Mouse (Mus musculus): ENCODE data around the gene Yju2. TPM values are rescaled to one million over a fixed set of nuclear protein-coding genes. Genes with fewer than 3 reads are reported as not detected.

The Yju2 gene
- total and polyA plus RNA-seq, 2 experiments from 2014 or later = 6.8 to 16.7 TPM

DNA sequence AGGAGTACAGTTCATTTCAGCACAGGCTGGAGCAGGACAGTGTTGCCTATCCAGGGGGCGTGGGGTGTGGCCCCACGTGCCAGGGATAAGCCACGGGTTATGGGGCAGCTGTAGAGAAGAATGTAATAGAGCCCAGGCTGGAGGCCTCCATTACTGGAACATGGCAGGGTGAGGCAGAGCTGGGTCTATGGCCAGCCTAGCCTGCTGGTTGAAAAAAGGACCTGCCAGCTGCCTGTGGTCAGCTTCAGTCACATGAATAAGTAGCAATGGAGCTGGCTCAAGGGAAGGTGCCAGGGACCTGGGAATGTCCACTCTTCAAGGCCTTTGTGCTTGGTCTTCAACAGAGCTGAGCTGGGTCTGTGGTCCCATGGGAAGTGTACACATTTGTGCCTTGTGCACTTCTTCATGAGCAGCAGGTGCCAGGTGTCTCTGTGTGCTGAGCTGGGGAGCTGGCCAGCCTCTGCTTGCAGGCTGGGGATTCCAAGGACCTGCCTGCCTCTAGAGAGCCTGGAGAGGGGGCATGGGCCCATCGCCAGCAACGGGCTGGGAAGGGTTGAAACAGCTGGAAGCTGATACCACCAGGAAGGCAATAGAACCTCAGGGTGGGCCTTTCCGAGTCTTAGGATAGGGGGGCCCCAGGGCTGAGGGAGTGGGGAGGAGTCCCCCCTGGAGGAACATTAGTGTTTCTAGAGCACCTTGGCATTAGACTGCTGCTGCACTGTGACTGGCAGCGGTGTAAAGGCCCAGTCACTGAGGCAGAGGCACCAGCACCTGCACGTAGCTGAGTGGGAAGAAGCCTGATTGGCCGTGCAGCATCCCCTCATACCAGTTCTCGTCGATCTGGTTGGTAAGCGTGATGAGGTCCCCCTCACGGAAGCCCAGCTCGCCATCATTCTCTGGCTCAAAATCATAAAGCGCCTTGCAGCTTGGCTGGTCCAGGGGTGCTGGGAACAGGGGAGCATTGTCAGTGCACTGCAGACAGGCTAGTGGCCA lies 58.2 kb downstream of the Yju2 start:
- Histone ChIP-seq H3K36me3 (ENCODE audit: insufficient read depth, low read length) (peaks cover 52% of the 10 kb centered on the region), H3K27me3 (ENCODE audit: insufficient read depth, low read length) (no peaks in the 10 kb centered on the region), H3K4me2 (ENCODE audit: low read depth, low read length) (no peak overlapping the region), H3K9me3 (ENCODE audit: low read length) (no peaks in the 10 kb centered on the region), H3K27ac (peak overlapping the region; percentile 64; the same call in 1 of the 2 replicates), H3K9ac (replicated peaks; ENCODE audit: low read length) (no peak overlapping the region), H3K4me3 (ENCODE audit: low read length) (no peak overlapping the region), H3K4me1 (ENCODE audit: insufficient read depth, low read length) (peaks cover 3% of the 10 kb centered on the region; the same call in 1 of the 2 replicates)
- WGBS = 75% methylated on average over 15 of the region's 15 CpGs
- no peak for TF ChIP-seq CTCF (IDR thresholded peaks at IDR 0.05; ENCODE audit: low read depth)
- DNase-seq (ENCODE audit: low spot score) (no peak), ATAC-seq (no peak)

DNA sequence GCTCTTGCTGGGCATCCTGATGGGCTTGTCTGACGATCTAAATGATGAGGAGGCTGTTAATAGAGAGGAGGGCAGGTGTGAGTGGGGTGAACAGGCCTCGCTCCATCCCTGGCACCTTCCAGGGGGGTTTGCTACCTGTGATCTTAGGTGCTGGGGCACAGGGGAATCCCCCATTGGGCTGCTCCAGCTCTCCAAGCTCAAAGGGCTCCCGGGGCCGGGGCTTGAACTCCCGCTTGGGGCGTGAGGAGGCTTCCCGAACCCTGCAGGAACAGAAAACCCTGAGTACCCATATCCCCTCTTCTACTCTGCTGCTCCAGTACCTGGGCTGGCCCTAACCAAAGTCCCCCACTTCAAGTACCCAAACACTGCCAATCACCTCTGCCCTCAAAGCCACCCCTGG lies 58.9 kb downstream of the Yju2 start:
- 85% methylated on average over 7 of the region's 7 CpGs for WGBS
- no peak for ATAC-seq
- H3K27ac ChIP-seq = peak overlapping the region; percentile 64

More for the DNA sequence above, 58.9 kb downstream of the Yju2 start:
- Histone ChIP-seq H3K27me3 (ENCODE audit: insufficient read depth, low read length) (no peaks in the 10 kb centered on the region), H3K36me3 (ENCODE audit: insufficient read depth, low read length) (peaks cover 52% of the 10 kb centered on the region), H3K9me3 (ENCODE audit: low read length) (no peaks in the 10 kb centered on the region), H3K9ac (replicated peaks; ENCODE audit: low read length) (no peak overlapping the region), H3K4me1 (ENCODE audit: insufficient read depth, low read length) (peaks cover 3% of the 10 kb centered on the region; the same call in 1 of the 2 replicates), H3K4me3 (ENCODE audit: low read length) (no peak overlapping the region), H3K4me2 (ENCODE audit: low read depth, low read length) (no peak overlapping the region)
- DNase-seq (ENCODE audit: low spot score) = no peak
- no peak for TF ChIP-seq CTCF (IDR thresholded peaks at IDR 0.05; ENCODE audit: low read depth)

Other genes with a start within 250 kb of the Yju2 start
- 7.8 and 10.8 TPM in 2 replicates for gene Pot1b, start 246.5 kb upstream of the Yju2 start, total RNA-seq (2014; rRNA removed)
- 2.4 and 2.7 TPM in 2 replicates for gene Pot1b, start 246.5 kb upstream of the Yju2 start, polyA plus RNA-seq (2015; fragmentation: Nextera tagmentation; extraction: Ambion mirVana)
- gene Adgre4, start 209.1 kb upstream of the Yju2 start, total RNA-seq (2014; rRNA removed) = 0.16 TPM in 1 of 2 replicates, not detected in the other
- gene Adgre4, start 209.1 kb upstream of the Yju2 start, polyA plus RNA-seq (2015; fragmentation: Nextera tagmentation; extraction: Ambion mirVana) = 0.15 and 0.19 TPM in 2 replicates
- 3.6 and 5.1 TPM in 2 replicates for gene Zfp119a, start 80.2 kb upstream of the Yju2 start, total RNA-seq (2014; rRNA removed)
- gene Zfp119a, start 80.2 kb upstream of the Yju2 start, polyA plus RNA-seq (2015; fragmentation: Nextera tagmentation; extraction: Ambion mirVana) = 6.4 and 7.4 TPM in 2 replicates
- 4.8 and 8.8 TPM in 2 replicates for gene Zfp959, start 67.0 kb upstream of the Yju2 start, total RNA-seq (2014; rRNA removed)
- 7.5 and 8.9 TPM in 2 replicates for gene Zfp959, start 67.0 kb upstream of the Yju2 start, polyA plus RNA-seq (2015; fragmentation: Nextera tagmentation; extraction: Ambion mirVana)
- gene Zfp119b, start 9.6 kb upstream of the Yju2 start, total RNA-seq (2014; rRNA removed) = 1.8 and 4.3 TPM in 2 replicates
- gene Zfp119b, start 9.6 kb upstream of the Yju2 start, polyA plus RNA-seq (2015; fragmentation: Nextera tagmentation; extraction: Ambion mirVana) = 5.6 and 6.8 TPM in 2 replicates
- 0.61 and 3.8 TPM in 2 replicates for gene Ebi3, start 6.5 kb upstream of the Yju2 start, total RNA-seq (2014; rRNA removed)
- gene Ebi3, start 6.5 kb upstream of the Yju2 start, polyA plus RNA-seq (2015; fragmentation: Nextera tagmentation; extraction: Ambion mirVana) = 5.2 and 7.3 TPM in 2 replicates
- 233 and 250 TPM in 2 replicates for gene Shd, start 11.4 kb downstream of the Yju2 start, total RNA-seq (2014; rRNA removed)
- gene Shd, start 11.4 kb downstream of the Yju2 start, polyA plus RNA-seq (2015; fragmentation: Nextera tagmentation; extraction: Ambion mirVana) = 150 and 152 TPM in 2 replicates
- gene Fsd1, start 27.4 kb downstream of the Yju2 start, total RNA-seq (2014; rRNA removed) = 136 and 140 TPM in 2 replicates
- gene Fsd1, start 27.4 kb downstream of the Yju2 start, polyA plus RNA-seq (2015; fragmentation: Nextera tagmentation; extraction: Ambion mirVana) = 178 and 193 TPM in 2 replicates
- 5.4 and 5.9 TPM in 2 replicates for gene Stap2, start 46.5 kb downstream of the Yju2 start, total RNA-seq (2014; rRNA removed)
- 4.3 and 4.6 TPM in 2 replicates for gene Stap2, start 46.5 kb downstream of the Yju2 start, polyA plus RNA-seq (2015; fragmentation: Nextera tagmentation; extraction: Ambion mirVana)
- gene Mpnd, start 46.6 kb downstream of the Yju2 start, total RNA-seq (2014; rRNA removed) = 185 and 186 TPM in 2 replicates
- gene Mpnd, start 46.6 kb downstream of the Yju2 start, polyA plus RNA-seq (2015; fragmentation: Nextera tagmentation; extraction: Ambion mirVana) = 106 and 107 TPM in 2 replicates
- gene Sh3gl1, start 77.5 kb downstream of the Yju2 start, total RNA-seq (2014; rRNA removed) = 76.0 and 79.5 TPM in 2 replicates
- gene Sh3gl1, start 77.5 kb downstream of the Yju2 start, polyA plus RNA-seq (2015; fragmentation: Nextera tagmentation; extraction: Ambion mirVana) = 84.5 and 87.6 TPM in 2 replicates
- 5.8 and 6.1 TPM in 2 replicates for gene Chaf1a, start 81.3 kb downstream of the Yju2 start, total RNA-seq (2014; rRNA removed)
- 4.5 and 5.3 TPM in 2 replicates for gene Chaf1a, start 81.3 kb downstream of the Yju2 start, polyA plus RNA-seq (2015; fragmentation: Nextera tagmentation; extraction: Ambion mirVana)
- 92.0 and 111 TPM in 2 replicates for gene Ubxn6, start 115.9 kb downstream of the Yju2 start, total RNA-seq (2014; rRNA removed)
- gene Ubxn6, start 115.9 kb downstream of the Yju2 start, polyA plus RNA-seq (2015; fragmentation: Nextera tagmentation; extraction: Ambion mirVana) = 75.2 and 77.7 TPM in 2 replicates
- gene Hdgfl2, start 120.5 kb downstream of the Yju2 start, total RNA-seq (2014; rRNA removed) = 57.5 and 70.0 TPM in 2 replicates
- 109 and 119 TPM in 2 replicates for gene Hdgfl2, start 120.5 kb downstream of the Yju2 start, polyA plus RNA-seq (2015; fragmentation: Nextera tagmentation; extraction: Ambion mirVana)
- gene Plin4, start 150.7 kb downstream of the Yju2 start, total RNA-seq (2014; rRNA removed) = 0.61 and 0.99 TPM in 2 replicates
- 0.08 and 0.11 TPM in 2 replicates for gene Plin4, start 150.7 kb downstream of the Yju2 start, polyA plus RNA-seq (2015; fragmentation: Nextera tagmentation; extraction: Ambion mirVana)
- gene Plin5, start 158.5 kb downstream of the Yju2 start, total RNA-seq (2014; rRNA removed) = 2.2 and 3.3 TPM in 2 replicates
- 4.1 and 4.4 TPM in 2 replicates for gene Plin5, start 158.5 kb downstream of the Yju2 start, polyA plus RNA-seq (2015; fragmentation: Nextera tagmentation; extraction: Ambion mirVana)
- gene Lrg1, start 162.9 kb downstream of the Yju2 start, total RNA-seq (2014; rRNA removed) = 0.21 TPM in 1 of 2 replicates, not detected in the other
- gene Lrg1, start 162.9 kb downstream of the Yju2 start, polyA plus RNA-seq (2015; fragmentation: Nextera tagmentation; extraction: Ambion mirVana) = 0.90 and 0.95 TPM in 2 replicates
- gene Sema6b, start 181.2 kb downstream of the Yju2 start, total RNA-seq (2014; rRNA removed) = 91.6 and 97.5 TPM in 2 replicates
- gene Sema6b, start 181.2 kb downstream of the Yju2 start, polyA plus RNA-seq (2015; fragmentation: Nextera tagmentation; extraction: Ambion mirVana) = 12.9 and 13.2 TPM in 2 replicates
- 14.4 and 17.8 TPM in 2 replicates for gene Tnfaip8l1, start 203.4 kb downstream of the Yju2 start, total RNA-seq (2014; rRNA removed)
- 6.9 and 7.1 TPM in 2 replicates for gene Tnfaip8l1, start 203.4 kb downstream of the Yju2 start, polyA plus RNA-seq (2015; fragmentation: Nextera tagmentation; extraction: Ambion mirVana)
- 58.1 and 59.0 TPM in 2 replicates for gene Mydgf, start 224.8 kb downstream of the Yju2 start, total RNA-seq (2014; rRNA removed)
- gene Mydgf, start 224.8 kb downstream of the Yju2 start, polyA plus RNA-seq (2015; fragmentation: Nextera tagmentation; extraction: Ambion mirVana) = 86.6 and 86.9 TPM in 2 replicates